Mouse (Mus musculus): Measurements from ENCODE around the gene Nrros.

Gene Nrros

GRCm38 (mm10) chr16:32165281-32165821 is at the start of gene Nrros:
Gene Nrros, minus strand, starts transcription at chr16:32165594.
- DNase-seq (ENCODE audit: low spot score): no peak

GRCm38 (mm10) chr16:32214804-32215576 is 49.6 kb upstream of the Nrros start:
- no peak for DNase-seq (ENCODE audit: low spot score)

DNA sequence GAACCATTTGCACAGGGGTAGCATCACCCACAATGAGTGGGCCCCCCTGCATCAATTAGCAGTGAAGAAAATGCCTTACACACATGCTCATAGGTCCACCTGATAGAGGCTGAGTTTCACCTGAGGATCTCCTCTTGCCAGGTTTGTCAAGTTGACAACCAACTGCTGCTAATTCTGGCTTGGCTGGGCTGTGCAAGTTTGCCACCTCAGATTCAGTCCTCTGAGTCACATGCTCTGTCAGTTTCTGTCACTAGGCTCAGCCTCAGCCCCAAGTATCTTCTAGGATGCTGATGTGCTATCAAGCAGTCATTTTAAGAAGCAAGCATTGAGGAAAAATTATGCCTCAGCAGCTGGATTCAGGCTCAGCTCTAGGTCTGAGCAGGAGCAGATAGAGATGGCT is 48.8 kb upstream of the Nrros start:
- DNase-seq (ENCODE audit: low spot score): no peak

DNA sequence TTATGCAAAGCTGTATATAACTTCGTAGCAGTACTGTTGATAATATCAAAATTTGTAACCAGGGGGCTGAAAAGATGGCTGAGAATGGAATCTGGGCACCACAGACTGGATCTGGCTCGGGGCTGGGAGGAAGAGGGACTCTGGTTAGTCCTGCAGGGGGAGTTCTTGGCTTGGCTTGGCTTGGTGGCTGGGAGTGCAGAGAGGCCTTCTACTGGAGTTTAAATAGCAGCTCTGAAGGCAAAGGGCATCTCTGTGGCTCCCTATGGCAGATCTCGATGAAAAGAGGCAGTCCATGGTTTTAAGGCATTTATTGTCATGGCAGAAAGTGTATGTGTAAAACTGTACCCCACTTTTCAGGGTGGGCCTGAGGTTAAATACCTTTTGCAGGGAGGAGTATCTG is 39.5 kb upstream of the Nrros start:
- no peak for DNase-seq (ENCODE audit: low spot score)

DNA sequence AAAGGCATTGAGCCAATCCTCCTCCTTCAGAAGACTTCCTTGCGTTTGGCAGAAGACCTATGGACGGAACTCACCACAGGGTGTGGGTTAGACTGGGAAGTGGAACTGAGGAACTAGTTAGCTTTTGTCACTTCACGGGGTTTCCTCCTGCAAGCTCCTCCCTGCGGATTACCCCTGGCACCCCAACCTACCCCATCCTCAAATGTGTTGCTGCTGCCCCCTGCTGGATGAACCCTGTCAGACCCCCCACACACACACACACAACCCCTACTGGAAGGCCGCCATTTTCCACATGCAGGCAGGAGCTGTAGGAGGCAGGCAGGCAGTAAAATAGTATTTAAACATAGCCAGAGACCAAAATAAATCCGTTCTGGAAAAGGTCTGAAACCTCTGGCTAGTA is 37.3 kb upstream of the Nrros start:
- no peak for DNase-seq (ENCODE audit: low spot score)

DNA sequence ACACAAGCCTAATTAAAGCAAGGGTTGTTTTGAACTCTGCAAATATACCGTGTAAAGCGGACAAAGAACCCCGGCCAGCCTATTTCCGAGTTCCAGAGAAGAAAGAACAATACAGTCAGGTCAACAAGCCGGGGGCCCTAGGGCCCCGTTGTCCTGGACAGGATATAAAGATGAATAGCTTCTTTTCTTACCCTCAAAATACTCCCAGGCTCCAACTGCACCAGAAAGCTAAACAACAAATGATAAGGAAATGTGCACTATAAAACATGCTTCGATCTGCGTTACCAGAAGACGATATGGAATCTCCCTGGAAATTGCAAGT is 35.6 kb upstream of the Nrros start:
- DNase-seq (ENCODE audit: low spot score): no peak

DNA sequence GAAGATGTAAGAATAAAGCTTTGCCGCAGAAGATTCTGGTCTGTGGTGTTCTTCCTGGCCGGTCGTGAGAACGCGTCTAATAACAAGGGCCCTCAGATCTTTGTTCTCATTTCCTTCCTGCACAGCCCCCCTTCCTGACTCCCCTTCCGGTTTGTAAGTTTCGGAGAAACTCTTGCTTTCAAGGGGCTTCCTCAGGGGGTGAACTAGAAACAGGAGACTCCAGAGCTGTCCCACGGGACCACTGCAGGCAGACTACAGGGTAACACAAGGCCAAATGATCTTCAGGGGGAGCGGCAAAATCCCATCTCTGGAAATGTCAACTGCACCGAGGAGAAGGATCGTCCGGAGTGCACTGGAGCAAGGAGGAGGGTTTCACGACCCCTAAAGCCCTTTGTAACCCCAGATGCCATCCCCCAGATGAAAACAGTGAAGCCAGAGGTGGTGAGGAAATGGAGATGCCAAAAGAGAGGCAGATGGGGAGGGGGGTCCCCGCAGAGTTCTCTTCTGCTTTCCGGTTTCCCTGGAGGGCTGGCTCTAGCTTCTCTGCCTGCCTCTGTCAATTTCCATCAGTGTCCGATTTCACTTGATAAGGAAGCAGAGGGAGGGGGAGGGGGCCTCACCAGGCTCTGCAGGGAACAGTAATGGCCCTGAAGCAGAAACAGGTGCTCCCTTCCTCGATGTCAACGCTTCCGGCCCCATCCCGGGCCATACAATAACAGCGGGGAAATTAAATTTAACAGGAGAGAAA is 35.0 kb upstream of the Nrros start:
- DNase-seq (ENCODE audit: low spot score): no peak

DNA sequence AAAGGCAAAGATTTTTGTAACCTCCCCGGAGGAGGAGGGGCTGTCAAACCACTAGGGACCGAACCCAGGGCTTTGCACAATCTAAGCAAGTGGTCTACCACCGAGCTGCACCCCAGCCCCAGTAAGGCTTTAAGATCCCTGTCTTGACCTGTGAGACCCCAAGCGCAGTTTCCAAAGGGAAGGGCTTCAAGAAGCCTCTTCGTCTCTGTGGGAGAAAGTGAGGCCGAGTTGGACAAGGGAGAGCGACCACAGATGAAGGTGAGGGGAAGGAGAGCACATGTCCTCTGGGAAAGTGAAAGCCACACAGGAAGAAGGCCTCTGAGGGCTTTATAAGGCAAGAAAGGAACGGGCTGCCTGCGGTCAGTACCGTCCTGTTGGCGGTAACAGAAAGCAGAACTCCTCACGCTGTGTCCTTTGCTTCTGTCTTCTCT is 24.6 kb upstream of the Nrros start:
- no peak for DNase-seq (ENCODE audit: low spot score)

GRCm38 (mm10) chr16:32189109-32189508 is 23.7 kb upstream of the Nrros start:
- no peak for DNase-seq (ENCODE audit: low spot score)

DNA sequence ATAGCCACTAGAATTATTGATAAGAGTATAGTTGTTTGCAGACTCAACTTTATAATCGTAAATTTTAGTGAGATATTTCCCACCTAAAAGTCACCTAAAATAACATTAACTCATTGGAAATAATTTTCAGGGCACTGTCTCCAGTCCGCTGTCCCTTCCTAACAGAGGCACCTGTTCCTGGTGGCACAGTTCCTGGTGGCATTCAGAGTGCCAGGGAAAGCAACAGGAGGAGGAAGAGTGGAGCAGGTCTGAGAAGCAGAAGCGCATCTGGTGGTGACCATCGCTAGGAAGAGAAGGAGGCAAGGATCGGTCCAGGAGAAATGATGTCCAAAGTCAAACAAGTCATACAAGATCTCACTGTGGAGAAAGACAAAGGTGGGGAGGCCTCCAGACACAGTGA is 20.7 kb upstream of the Nrros start:
- DNase-seq (ENCODE audit: low spot score): no peak

GRCm38 (mm10) chr16:32179333-32179901 is 14.0 kb upstream of the Nrros start, which contains the start of gene Bex6:
Gene Bex6, plus strand, starts transcription at chr16:32179823.
- no peak for DNase-seq (ENCODE audit: low spot score)

DNA sequence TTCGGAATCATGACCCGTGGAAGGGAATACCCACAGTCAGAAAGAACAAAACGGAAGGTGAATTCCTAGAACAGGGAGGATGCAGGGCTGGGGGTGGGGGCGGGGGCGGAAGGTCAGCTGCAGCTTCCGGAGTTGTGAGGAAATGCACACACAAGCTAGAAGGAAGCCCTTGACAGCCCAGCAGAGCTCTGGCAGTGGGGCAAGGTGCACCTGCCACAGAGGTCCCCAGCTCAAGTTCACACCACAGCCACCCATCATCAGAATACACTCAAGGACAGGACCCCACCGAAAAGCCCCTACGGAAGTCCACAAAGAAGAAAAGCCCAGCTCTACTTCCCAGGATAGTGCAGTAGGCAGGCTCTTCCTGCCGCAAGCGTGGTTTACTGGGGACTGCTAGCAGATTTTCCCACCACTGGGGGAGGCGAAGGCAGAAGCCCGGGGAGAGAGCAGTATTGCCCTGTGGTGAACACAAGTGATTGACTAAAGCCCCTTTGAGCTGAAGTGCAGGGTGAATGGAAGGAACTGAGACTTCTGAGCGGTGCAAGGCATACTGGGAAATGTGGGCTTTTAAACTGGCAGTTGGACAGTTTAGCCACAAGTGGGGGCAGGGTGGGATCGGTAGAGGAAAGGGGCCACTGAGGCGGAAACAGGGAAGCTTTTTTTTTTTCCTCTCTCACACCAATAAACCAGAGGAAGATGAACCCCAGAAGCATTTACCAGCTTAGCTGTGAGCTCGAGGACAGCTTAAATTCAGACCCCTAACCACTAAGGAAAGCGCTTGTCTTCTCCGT is 11.7 kb upstream of the Nrros start:
- no peak for DNase-seq (ENCODE audit: low spot score)

GRCm38 (mm10) chr16:32175029-32175428 is 9.6 kb upstream of the Nrros start:
- DNase-seq (ENCODE audit: low spot score): no peak

DNA sequence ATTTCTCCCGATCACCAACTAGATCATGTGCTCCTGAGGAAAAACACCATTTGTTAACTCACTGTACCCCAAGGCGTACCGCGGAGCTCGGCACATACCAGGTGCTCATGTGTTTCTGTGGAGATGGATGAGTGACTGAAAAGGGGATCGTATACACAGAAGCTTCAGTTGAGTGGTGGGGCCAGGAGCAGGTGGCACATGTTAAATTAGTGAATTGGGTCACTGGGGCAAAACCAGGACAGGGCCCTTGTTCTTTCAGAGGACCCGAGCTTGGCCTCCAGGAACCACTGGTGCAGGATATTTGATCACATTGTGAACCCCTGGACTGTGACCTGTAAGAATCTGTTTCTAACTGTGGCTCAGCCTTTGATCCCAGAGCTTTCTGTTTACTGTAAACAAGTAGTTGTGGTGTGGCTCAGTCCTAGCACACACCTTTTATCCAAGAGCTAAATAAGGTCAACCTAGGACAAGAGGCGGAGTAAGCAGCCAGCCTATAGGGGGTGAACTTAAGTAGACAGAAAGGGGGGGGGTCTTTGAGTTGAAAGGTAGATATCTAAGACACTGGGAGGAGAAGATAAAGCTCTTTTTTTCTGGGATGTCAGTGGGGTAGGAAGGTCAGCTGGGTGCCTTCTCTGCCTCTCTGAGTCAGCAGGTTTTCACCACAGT is 9.1 kb upstream of the Nrros start:
- DNase-seq (ENCODE audit: low spot score): no peak

DNA sequence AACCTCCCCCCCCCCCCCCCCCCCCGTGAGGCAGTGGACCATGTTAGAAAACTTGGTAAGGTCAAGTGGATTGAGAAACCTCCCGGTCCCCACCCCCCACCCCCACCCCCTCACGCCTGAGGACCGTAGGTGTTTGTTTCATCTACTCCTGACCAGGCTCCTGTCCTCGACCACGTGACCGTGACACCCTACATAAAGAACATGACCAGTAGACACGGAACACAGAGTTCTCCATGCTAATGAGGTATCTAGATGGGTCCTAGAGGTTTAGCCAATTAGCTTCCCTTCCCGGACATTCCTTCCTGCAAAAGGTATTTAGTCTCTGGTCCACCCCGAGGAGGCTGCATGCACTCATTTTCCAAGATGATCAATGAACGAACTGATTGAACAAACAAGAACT is 8.0 kb upstream of the Nrros start:
- DNase-seq (ENCODE audit: low spot score): no peak

DNA sequence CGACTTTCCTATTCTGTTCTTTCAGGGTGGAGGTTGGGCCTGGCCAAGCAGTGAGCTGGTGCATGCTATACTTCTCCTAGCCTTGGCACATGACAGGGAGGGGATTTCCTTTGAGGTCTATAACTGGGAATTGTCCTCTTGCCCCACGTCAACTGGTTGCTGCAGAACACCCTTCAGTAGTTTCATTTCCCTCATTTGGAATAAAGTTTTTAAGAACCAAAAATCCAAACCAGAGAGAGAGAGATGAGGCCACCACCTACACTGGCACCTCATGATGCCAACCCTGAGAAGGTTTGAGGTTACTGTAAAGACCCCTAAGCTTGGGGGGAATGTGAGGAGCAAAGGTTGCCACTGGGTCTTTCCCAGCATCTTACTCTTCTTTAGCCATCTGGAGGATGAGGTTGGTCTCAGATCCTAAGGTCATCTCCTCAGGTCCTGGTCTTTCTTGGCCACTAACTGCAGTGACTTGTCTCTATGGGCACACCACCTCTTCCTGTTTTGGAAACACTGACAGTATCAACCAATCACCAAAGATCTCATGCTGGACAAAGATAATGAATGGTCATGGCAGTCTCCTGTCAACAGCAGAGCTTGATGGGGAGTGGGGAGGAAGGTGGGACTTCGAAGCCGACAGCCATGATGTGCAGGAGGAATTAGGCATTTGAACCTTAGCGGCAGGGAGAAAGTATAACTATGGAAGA is 5.8 kb upstream of the Nrros start:
- DNase-seq (ENCODE audit: low spot score): no peak

DNA sequence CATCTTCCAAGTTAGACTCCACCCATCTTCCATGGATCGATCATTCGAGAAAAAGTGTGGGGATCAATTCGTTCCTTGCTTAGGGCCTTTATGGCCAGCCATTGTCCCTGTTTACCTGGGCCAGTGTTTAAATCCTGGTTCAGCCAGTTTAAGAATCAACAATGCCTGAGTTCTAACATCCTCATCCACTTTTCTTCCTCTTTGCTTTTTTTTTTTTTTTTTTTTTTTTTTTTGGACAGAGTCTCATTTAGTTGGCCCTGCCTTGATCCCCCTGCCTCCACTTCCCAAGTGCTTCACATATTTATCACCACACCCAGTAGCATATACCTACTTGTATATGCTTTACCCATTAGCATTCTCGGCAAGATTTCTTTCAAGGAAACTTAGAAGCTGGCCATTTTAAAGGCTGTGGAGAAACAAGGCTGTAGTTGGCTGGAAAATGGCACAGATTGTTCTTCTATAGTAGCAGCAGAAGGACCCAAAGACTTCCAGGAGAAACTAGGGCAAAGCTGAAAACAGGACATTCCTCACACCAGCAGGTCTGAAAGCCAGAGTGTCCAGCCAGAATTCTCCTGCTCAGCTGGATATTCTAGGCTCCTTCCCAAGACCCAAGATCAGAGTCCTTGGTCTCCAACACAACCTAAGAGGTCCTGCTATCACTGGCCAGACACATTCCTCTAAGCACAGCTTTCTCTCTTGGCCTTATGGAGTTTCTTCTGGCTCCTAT is 2.6 kb upstream of the Nrros start:
- no peak for DNase-seq (ENCODE audit: low spot score)

DNA sequence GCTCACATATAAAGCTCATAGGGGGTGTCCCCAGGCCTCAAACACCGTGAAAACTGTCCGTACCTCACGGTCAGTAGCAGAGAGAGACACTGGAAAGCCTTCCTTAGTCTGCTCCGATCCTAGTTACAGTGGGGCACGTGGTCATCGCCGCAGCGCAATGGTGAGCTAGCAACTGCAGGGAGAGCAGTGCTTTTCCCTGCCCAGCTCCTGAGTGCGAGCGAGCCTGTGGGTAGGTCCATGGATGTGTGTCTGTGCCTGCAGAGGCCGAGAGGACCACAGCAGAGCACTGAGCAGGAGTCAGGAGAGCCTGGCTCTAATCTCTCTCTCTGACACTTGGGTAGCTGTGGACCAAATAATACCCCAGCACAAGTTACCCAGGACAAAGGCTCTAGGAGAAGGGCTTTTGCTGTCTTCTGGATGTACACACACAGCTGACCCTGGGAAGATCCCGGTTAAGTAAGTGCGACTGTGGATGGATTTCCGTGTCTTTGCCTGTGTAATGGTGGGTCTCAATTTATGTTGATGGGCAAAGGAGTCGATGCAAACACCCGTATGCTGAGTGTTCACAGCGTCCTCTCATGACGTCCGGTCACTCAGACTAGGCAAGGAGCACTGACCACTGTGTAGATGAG is 882 bp downstream of the Nrros start:
- DNase-seq (ENCODE audit: low spot score): no peak

GRCm38 (mm10) chr16:32163891-32164290 is 1.5 kb downstream of the Nrros start:
- DNase-seq (ENCODE audit: low spot score): no peak

DNA sequence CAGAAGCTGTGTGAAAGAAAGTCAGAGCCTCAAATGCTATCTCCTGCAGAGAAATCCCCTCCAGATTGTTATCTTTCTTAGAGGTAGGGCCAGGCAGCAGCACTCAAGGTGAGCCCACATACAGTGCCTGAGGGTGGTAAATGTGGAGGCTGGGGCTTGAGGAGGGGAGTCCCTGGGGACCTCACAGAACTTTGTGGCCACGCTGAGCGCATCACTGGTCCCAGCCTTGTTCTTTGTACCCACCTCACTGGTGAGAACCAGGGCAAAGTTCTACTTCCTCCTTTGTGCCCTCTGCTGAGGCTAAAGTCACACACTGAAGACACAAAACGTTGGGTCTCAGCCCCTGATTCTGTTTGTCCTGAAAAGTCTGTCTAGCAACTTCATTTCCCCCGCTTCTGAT is 2.0 kb downstream of the Nrros start:
- no peak for DNase-seq (ENCODE audit: low spot score)

Data from urinary bladder, postnatal 10 days (tissue).